Mouse (Mus musculus) gastrocnemius, adult 18-20 months (tissue): ENCODE measurements around the gene Nptxr. TPM values are rescaled to one million over a fixed set of nuclear protein-coding genes. Genes with fewer than 3 reads are reported as not detected.

Experiments
- DNase-seq: peaks from one replicate; pipeline ENCODE4 v3.0.0; 2021; ENCODE audit warnings: low spot score
- long read RNA-seq, 2 experiments: library from polyadenylated mRNA; stranded (forward); transcript quantifications; one replicate each; pipeline ENCODE4 v2.0.0; 2021
- total RNA-seq, 2 experiments: library from RNA; stranded (reverse); gene quantifications; 2 replicates each; pipeline ENCODE4 v1.2.3; 2021

Gene Nptxr
- under 1 TPM; 0.50 to 0.76 TPM for total RNA-seq
- long read RNA-seq, experiment 1, full-length matches to known transcripts = 1 of 1 reads
- long read RNA-seq, experiment 1, partial matches to known transcripts = 0 of 1 reads
- long read RNA-seq, experiment 1, other reads (novel, unspliced or antisense) = 0 of 1 reads
- long read RNA-seq, experiment 2 = 0 reads

- DNase-seq = peak; percentile 30
Observed at GRCm38 (mm10) chr15:79804352-79805071, at the start of gene Nptxr. TSS of gene Nptxr (minus strand) at chr15:79804766.

DNA sequence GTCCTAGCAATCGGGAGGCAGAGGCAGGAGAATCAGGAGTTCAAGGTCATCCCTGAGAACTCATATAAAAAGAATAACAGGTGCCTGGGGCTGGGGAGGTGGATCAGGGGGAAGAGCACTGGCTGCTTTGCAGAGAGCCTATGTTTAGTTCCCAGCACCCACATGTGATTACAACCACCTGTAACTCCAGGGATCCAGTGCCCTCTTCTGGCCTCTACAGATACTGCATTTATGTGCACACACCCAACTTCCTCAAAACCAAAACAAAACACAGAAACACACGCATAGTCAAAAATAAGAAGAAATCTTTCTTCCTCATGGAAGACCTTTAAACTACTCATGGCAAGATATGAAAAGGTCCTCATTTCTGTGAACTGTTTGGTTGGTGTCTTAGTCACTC, 45.6 kb upstream of the Nptxr start:
- DNase-seq = no peak

GRCm38 (mm10) chr15:79847100-79847499, 42.5 kb upstream of the Nptxr start:
- DNase-seq = peak; percentile 51

GRCm38 (mm10) chr15:79845986-79846385, 41.4 kb upstream of the Nptxr start:
- DNase-seq = no peak

GRCm38 (mm10) chr15:79842985-79843384, 38.4 kb upstream of the Nptxr start:
- no peak for DNase-seq

GRCm38 (mm10) chr15:79840281-79840680, 35.7 kb upstream of the Nptxr start:
- no peak for DNase-seq

DNA sequence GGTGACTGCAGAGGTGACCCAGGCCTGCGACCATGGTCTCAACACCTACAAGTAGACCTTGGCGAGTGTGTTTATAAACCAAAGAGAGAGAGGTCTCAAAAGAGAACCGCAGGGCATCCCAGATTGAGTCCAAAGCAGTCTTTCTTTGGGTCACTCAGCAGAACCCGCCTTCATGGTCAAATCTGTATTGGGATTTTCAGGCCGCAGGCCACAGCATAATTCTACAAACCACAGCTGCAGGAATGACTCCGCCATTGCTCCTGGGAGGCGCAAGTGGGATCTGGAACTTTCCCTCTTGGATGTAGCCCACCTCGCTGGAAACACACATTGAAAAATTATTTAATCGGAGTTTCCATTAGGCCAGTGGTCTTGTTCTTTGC, 30.3 kb upstream of the Nptxr start:
- DNase-seq = no peak

GRCm38 (mm10) chr15:79834130-79834880, 29.7 kb upstream of the Nptxr start, which contains the start of the genes Npcd and Cbx6:
TSS of gene Npcd (minus strand) at chr15:79834237.
TSS of gene Cbx6 (minus strand) at chr15:79834688.
- DNase-seq = peak; percentile 94

DNA sequence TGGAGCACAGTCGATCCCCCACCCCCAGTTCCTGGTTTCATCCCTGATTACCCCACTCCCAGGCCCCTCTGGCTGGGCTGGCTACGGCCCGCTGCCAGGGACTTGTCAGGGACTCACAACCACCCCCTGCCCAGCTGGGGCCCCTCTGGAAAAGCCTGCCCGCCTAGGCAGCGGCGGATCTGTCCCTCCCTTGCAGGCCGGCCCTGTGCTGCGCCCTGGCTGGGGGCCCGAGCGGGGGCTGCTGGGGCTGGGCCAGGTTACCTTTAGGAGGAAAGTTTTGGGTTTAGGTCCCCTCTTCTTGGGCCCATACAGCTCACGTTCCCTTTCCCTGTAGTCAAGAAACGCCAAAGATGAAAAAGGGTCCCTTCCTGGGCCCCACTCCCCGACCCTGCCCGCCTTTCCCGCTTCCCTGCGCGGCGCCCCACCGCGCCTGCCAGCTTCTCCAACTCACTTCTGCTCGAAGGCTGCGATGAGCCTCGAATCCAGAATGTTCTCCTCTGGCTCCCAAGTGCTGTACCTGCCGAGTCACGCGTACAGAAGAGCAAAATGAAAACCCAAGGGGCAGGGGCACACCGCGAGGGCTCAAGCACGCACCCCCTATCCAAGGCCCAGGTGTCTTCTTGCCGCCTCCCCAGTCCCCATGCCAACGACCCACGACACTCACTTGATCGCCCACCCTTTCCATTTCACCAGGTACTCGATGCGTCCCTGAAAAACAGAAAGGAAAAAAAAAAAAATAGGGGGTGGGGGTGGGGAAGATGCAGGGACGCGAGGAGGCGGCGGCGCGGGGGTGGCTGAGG, 28.9 kb upstream of the Nptxr start:
- DNase-seq = no peak

DNA sequence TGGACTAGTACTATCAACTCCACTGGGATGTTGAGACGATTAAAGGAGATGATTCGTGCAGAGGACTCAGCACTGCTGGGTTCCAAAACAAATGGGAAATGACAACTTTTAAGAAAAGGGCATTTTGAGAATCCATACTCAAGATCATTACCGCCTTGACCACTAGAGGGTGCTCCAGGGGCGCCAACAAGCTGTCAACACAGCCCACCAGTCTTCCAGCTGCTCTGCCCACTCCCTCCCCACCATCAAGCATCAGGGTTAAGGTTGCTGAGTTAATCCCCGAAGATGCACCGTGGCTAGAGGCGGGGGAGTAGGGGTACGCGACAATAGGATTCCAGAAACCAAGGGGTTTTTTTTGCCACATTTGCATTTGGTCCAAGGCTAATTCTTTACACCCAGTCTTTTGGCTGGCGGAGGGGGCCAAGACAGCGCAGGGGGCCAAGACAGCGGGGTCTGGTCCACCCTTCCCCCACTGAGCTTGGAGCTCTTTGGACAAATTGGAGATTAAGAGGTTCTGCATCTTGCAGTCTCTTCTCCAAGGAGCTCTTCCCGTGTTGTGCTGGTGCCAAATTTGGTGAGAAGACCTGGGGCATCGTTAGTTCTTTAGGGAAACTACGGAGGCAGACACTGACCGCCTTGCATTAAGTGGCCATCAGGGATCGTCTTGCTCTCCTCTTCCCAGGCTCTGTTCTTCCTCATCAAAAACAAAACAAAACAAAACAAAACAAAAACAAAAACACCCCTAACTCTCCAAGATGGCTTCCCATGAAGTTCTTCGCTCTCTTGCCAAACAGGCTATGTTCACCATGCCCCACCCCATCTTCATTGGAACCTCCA, 27.7 kb upstream of the Nptxr start:
- peak; percentile 78 for DNase-seq

DNA sequence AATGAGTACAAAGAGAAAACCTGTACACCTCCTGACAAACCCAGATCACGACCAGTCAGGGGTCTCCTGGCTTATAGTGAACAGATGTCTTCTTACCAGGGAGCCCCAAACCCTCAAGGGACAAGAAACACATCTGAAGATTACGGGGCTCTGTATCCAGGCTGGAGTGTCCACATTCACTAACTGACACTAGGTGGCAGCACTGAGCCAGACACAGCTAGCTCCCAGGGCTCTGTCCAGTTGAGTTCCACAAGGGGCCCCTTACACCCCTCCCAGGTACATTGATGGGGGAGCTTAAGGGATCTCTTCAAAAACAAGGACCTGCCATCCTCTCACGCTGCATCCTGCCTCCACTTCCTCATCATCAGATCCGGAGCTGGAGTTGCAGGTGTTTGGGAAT, 25.8 kb upstream of the Nptxr start:
- DNase-seq = peak; percentile 78

DNA sequence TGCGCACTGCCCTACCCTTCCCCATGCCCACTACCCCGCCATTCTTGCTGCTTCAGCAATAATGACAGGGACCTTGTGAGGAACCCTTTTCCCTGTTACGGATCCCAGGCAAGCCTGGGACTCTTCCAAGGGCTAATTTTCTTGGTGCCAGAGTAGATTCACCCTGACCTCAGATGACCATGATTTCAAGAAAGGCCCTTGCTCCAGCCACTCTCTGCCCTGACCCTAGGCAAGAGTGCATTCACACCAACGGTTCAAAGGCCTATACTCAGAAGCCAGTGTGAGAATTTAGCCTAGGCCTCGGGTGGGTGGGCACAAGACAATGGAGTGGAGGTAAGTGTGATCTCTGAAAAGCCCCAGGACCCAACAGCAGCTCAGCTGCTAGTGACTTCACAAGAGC, 24.9 kb upstream of the Nptxr start:
- no peak for DNase-seq

DNA sequence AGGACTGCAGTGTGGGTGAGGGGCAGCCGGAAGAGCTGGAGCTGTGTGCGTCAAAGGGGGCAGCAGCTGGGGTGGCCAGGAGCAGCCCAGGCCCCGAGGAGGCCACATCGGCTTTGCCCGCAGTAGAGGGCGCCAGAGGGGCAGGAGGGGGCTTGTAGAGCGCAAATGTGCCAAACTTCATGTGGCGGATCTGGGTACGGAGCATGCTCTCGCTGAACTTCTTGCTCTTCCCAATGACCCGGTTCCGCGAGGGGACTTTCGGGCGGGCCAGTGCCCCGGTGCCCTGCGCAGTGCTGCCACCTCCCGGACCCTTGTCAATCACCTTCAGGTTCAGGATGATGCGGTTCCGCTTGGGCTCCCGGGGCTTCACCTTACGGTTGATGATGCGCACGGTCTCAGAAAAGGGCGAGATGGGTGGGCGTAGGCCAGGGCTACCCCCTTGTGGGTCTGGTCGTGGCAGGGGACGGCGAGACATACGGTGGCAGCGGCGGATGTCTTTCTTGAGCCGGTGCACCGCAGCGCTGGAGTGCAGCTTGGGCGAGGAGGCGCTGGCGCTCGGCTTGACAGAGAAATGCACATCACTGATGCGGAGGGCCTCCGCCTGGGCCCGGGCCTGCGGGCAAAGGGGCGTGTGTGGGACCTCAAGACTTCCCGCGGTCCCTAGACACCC, 23.9 kb upstream of the Nptxr start:
- DNase-seq = no peak

DNA sequence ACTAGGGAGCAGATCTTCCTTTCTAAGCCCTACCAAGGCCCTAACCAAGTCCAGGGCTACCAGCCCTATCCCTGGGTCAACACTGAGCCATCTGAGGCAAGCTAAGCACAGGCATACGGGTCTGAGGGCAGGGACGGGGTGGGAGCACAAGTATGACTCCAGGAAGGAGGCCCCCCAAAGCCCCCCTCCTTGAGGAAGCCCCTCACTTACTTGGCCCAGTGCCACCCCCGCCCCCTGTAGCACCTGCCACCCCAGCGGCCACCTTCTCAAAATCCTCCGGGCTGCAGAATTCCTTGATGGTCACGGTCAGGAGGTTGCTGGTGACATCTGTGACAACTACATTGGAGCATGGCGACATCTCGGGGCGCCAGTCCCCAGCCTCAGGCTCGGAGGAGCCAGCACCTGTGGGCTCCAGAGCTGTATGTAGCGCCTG, 23.2 kb upstream of the Nptxr start:
- no peak for DNase-seq

DNA sequence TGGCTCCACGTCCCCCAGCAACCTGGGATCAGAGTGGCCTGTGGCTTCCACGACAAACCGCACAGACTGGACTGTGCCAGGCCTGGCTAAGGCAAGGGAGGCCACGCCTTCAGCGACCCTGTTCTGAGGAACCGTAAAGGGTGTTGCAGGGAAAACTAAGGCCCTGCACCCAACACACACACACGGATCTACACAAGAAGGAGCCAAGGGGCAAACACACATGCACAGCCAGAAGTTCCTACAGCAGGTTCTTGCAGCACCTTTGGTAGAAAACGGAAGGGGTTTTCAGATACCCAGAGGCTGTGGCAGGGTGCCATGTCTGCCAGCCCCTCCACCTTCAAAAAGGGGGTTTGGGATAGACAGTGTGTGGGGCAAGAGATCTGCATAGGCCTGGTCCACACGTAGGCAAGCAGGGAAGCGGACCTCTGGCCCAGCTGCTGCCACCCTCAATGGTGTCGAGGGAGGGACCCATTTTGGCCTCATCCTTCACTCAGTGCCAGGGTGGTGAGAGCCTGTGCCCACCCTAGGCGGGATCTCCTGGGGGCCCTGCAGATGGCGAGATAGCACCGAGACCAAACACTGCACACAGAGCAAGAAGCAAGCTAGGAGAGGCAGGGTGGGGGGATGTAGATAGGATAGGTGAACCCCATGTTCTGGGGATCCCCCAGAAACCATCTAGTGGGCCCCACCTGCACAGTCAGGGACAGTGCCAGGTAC, 22.7 kb upstream of the Nptxr start:
- DNase-seq = no peak

- no peak for DNase-seq
Observed at GRCm38 (mm10) chr15:79826221-79826935, 21.8 kb upstream of the Nptxr start.

- no peak for DNase-seq
Observed at GRCm38 (mm10) chr15:79825146-79825825, 20.7 kb upstream of the Nptxr start.

GRCm38 (mm10) chr15:79823588-79824280, 19.2 kb upstream of the Nptxr start:
- peak; percentile 67 for DNase-seq
